Mouse (Mus musculus) brain, embryonic 14.5 days (tissue): ENCODE measurements around the gene Dcakd.

ENCODE experiments used
- CTCF ChIP-seq: fragments of 200-500 bp; IDR thresholded peaks from 2 replicates; pipeline ENCODE4 v1.5.1; 2012; ENCODE audit warnings: inconsistent platforms, mild to moderate bottlenecking, moderate library complexity, borderline replicate concordance; ENCODE audit not compliant: insufficient read depth, insufficient read length; ENCODE audit errors: extremely low read depth
- POLR2A ChIP-seq: fragments of 200-500 bp; IDR thresholded peaks from 2 replicates; pipeline ENCODE4 v1.6.1; 2012; ENCODE audit warnings: mild to moderate bottlenecking, inconsistent platforms, borderline replicate concordance; ENCODE audit not compliant: poor library complexity, insufficient read depth, insufficient read length, severe bottlenecking; ENCODE audit errors: extremely low read depth

GRCm38 (mm10) chr11:102996385-102996784 lies 31.7 kb downstream of the Dcakd start:
- TF ChIP-seq POLR2A, result no peak
- TF ChIP-seq CTCF, result no peak
